Mouse (Mus musculus) lung, postnatal 0 days (tissue): ENCODE measurements at regions not wholly inside any gene's neighbourhood (a gene's known extent, or its start where the extent isn't known, plus 50 kb on each side); places are given as distances from the start of the nearest gene placed in this dataset.

Experiments used
- ATAC-seq: fragments of 200-750 bp; cut with Nextera tagmentation; 2 replicates; pipeline ENCODE4 v1.8.0; 2017; ENCODE audit warnings: moderate library complexity
- DNase-seq: peaks from one replicate; pipeline ENCODE4 v3.0.0-alpha.2; 2016; ENCODE audit warnings: low spot score
- H3K27ac ChIP-seq: fragments of 300-500 bp; sonication (generic); 2 replicates; pipeline ENCODE4 v1.5.1; 2014; ENCODE audit warnings: antibody characterized with exemption, mild to moderate bottlenecking, low read length, mixed read lengths
- H3K27me3 ChIP-seq: fragments of 300-500 bp; sonication (generic); replicated peaks from 2 replicates; pipeline ENCODE4 v1.6.1; 2014; ENCODE audit warnings: low read length, mixed read lengths; ENCODE audit not compliant: insufficient read depth
- H3K36me3 ChIP-seq: fragments of 300-500 bp; sonication (generic); 2 replicates; pipeline ENCODE4 v1.6.1; 2014; ENCODE audit warnings: low read length, mixed read lengths; ENCODE audit not compliant: insufficient read depth
- H3K4me1 ChIP-seq: fragments of 300-500 bp; sonication (generic); 2 replicates; pipeline ENCODE4 v1.6.1; 2014; ENCODE audit warnings: antibody characterized with exemption, low read depth, low read length, mixed read lengths; ENCODE audit not compliant: insufficient read depth
- H3K4me2 ChIP-seq: fragments of 300-500 bp; sonication (generic); replicated peaks from 2 replicates; pipeline ENCODE4 v1.6.1; 2014; ENCODE audit warnings: low read depth, mild to moderate bottlenecking, low read length, moderate library complexity, mixed read lengths
- H3K4me3 ChIP-seq: fragments of 300-500 bp; sonication (generic); 2 replicates; pipeline ENCODE4 v1.5.1; 2014; ENCODE audit warnings: low read depth, low read length
- H3K9ac ChIP-seq: fragments of 300-500 bp; sonication (generic); replicated peaks from 2 replicates; pipeline ENCODE4 v1.6.1; 2014; ENCODE audit warnings: low read depth, mild to moderate bottlenecking
- H3K9me3 ChIP-seq: fragments of 300-500 bp; sonication (generic); 2 replicates; pipeline ENCODE4 v1.6.1; 2016; ENCODE audit warnings: low read length, mixed read lengths
- CTCF ChIP-seq: IDR thresholded peaks from 2 replicates; pipeline ENCODE4 v1.5.1; 2016; ENCODE audit warnings: antibody characterized with exemption, mild to moderate bottlenecking
- EP300 ChIP-seq: IDR thresholded peaks from 2 replicates; pipeline ENCODE4 v1.6.1; 2016; ENCODE audit warnings: antibody characterized with exemption, mild to moderate bottlenecking, control low read depth
- WGBS: fragments of 180-500 bp; shearing (Covaris S2); extraction: QIAGEN DNeasy Blood & Tissue Kit; methylation state at CpG from one replicate; pipeline ENCODE4 v1.1.7; 2014; 5-methylcytosine and 5-hydroxymethylcytosine counted together

GRCm38 (mm10) chr3:120217710-120218109, 433.4 kb upstream of the Ptbp2 start:
- H3K27me3 ChIP-seq = no peaks in the 10 kb centered on the region
- ATAC-seq (no peak), DNase-seq (no peak)
- no peaks in the 10 kb centered on the region for H3K4me1 ChIP-seq
- H3K9ac ChIP-seq = no peak overlapping the region
- H3K27ac ChIP-seq = no peak overlapping the region
- H3K9me3 ChIP-seq = no peaks in the 10 kb centered on the region
- TF ChIP-seq CTCF (no peak), EP300 (no peak)
- WGBS = 66% methylated on average over 3 of the region's 3 CpGs
- no peak overlapping the region for H3K4me3 ChIP-seq
- H3K36me3 ChIP-seq = no peaks in the 10 kb centered on the region
- no peak overlapping the region for H3K4me2 ChIP-seq

DNA sequence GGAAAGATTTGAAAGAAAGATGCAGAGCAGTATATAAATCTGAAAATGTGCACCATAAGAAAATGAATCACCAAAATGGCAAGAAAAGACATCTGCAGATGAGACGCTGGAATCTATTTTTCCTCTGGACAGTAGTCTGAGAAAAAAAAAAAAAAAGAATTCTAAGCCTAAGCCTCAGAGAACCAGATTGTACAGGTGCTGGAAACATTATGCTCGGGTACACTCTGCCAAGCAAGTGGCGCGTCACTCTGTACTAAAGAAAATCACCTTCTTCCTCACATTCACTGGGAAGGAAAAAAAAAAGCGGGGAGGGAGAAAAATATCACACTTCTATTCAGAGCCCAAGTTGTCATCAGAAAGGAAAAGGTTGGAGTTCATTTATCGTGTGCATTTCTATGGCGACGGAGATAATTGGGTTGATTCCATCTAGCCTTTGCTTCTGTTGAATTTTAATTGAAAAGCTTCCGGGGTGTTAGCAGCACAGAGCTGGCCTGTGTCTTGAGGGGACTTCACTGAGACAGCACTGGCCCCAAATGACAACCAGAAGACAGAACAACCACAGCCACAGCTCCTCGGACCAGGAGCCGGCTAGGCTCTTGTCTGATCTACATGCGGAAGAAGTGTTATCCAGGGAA, 430.5 kb upstream of the Ptbp2 start:
- no peak overlapping the region for H3K4me2 ChIP-seq
- H3K27me3 ChIP-seq = no peaks in the 10 kb centered on the region
- no peak for DNase-seq
- no peaks in the 10 kb centered on the region for H3K36me3 ChIP-seq
- no peak overlapping the region for H3K4me3 ChIP-seq
- no peak for ATAC-seq
- no peak overlapping the region for H3K9ac ChIP-seq
- no peaks in the 10 kb centered on the region for H3K4me1 ChIP-seq
- H3K27ac ChIP-seq = no peak overlapping the region
- H3K9me3 ChIP-seq = no peaks in the 10 kb centered on the region
- TF ChIP-seq EP300 = no peak
- no peak for TF ChIP-seq CTCF
- WGBS = 74% methylated on average over 12 of the region's 12 CpGs

- H3K27me3 ChIP-seq = no peaks in the 10 kb centered on the region
- DNase-seq = no peak
- no peak overlapping the region for H3K27ac ChIP-seq
- no peak overlapping the region for H3K9ac ChIP-seq
- no peak overlapping the region for H3K4me3 ChIP-seq
- no peaks in the 10 kb centered on the region for H3K4me1 ChIP-seq
- WGBS = 83% methylated on average over 2 of the region's 2 CpGs
- ATAC-seq = no peak
- no peaks in the 10 kb centered on the region for H3K36me3 ChIP-seq
- no peak for TF ChIP-seq EP300
- no peak for TF ChIP-seq CTCF
- no peaks in the 10 kb centered on the region for H3K9me3 ChIP-seq
- no peak overlapping the region for H3K4me2 ChIP-seq
Observed at GRCm38 (mm10) chr3:120199403-120199802, 415.1 kb upstream of the Ptbp2 start.

DNA sequence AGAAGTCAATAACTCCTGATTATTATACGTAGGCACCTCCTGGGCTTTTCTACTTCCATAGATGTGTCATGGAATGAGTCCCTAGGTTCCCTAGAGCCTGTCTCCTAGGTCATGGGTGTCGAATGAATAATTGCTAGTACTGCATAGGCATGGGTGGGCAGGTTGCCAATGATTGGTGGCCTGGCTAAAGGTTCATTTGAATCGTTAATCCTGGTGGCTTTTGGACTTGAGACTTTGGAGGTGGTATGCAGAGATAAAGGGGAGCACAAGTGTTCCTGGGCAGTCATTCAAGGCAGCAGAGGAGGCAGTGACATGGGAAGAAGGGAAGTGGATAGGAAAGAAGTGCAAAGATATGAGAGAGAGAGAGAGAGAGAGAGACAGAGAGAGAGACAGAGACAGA, 410.2 kb upstream of the Ptbp2 start:
- WGBS = 57% methylated on average over 3 of the region's 3 CpGs
- Histone ChIP-seq H3K4me3 (no peak overlapping the region), H3K9me3 (no peaks in the 10 kb centered on the region), H3K4me1 (no peaks in the 10 kb centered on the region), H3K4me2 (no peak overlapping the region), H3K36me3 (no peaks in the 10 kb centered on the region), H3K27ac (no peak overlapping the region), H3K9ac (no peak overlapping the region), H3K27me3 (no peaks in the 10 kb centered on the region)
- DNase-seq (no peak), ATAC-seq (no peak)
- no peak for TF ChIP-seq EP300
- TF ChIP-seq CTCF = no peak

DNA sequence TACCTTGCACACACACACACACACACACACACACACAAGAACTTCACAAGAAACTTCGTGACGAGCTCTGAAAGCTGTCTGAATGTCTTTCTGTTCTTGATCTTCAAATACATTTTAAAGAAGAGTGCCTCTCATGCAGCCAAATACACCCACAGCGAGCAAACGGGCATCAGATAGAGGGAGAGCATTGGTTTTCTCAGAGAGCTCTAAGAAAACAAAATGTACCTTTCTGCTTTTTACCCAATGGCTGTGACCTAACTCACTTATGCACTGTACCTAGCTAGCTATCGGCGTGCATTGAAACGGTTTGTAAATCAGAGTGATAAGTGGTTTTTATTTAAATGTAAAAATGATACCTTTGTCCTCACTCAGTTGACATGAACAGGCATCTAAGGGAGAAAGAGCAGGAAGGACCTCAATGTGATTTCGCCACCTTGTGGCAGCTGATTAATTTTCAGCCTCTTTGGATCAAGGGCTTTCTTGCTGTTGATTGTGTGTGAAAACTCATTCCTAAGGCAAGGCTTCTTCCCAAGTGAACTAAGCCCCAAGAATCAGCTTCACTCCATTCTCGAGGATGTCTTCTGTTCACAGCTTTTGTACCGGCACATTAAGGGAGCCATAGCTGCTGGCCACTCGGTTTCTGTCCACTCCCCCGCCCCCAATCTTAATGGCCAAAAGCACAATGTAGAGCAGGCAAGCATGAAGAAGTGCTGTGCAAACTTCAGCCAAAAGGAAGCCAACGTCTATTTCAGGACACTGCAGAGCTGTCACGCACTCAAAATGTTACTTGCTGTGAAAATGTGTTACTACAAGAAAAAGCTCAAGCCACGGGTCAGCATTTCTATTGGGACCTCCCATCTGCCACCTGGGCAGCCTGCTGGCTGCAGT, 408.4 kb upstream of the Ptbp2 start:
- no peaks in the 10 kb centered on the region for H3K27me3 ChIP-seq
- H3K4me1 ChIP-seq = no peaks in the 10 kb centered on the region
- TF ChIP-seq CTCF = peak; percentile 80
- TF ChIP-seq EP300 = no peak
- no peak overlapping the region for H3K27ac ChIP-seq
- peak; percentile 68 for DNase-seq
- H3K9ac ChIP-seq = no peak overlapping the region
- no peaks in the 10 kb centered on the region for H3K9me3 ChIP-seq
- no peak overlapping the region for H3K4me3 ChIP-seq
- no peaks in the 10 kb centered on the region for H3K36me3 ChIP-seq
- WGBS = 30% methylated on average over 15 of the region's 15 CpGs
- peak overlapping the region; percentile 25 for H3K4me2 ChIP-seq
- ATAC-seq = no peak

DNA sequence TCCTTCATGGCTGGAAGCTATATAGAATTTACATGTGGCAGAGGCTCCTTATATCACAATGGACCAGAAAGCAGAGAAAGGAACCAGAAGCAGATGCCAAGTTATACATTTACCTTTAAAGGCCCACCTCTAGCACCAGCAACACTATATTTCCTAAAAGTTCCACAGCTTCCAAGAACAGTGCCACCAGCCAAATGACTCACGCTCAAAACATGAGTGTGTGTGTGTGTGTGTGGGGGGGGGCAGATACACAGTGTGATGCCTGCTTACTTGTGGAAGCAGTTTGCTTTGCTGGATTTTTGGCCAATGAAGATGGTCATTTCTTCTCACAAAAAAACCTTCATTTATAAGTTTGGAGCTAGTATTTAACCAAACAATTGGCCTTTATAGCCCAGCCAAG, 405.3 kb upstream of the Ptbp2 start:
- no peaks in the 10 kb centered on the region for H3K4me1 ChIP-seq
- no peaks in the 10 kb centered on the region for H3K9me3 ChIP-seq
- H3K27ac ChIP-seq = no peak overlapping the region
- no peaks in the 10 kb centered on the region for H3K36me3 ChIP-seq
- TF ChIP-seq CTCF = no peak
- TF ChIP-seq EP300 = no peak
- H3K4me3 ChIP-seq = no peak overlapping the region
- DNase-seq (no peak), ATAC-seq (no peak)
- 81% methylated on average over 1 of the region's 1 CpGs for WGBS
- H3K9ac ChIP-seq = no peak overlapping the region
- no peaks in the 10 kb centered on the region for H3K27me3 ChIP-seq
- H3K4me2 ChIP-seq = no peak overlapping the region
